Comparison of ENCODE assay signal across 9 mouse cellular contexts in genomic region chr7:128372331-128372730, GRCm38 (mm10). TPM values are rescaled to one million over a fixed set of nuclear protein-coding genes. Genes with fewer than 3 reads are reported as not detected.
DNase-seq lines count a peak whose midpoint lies in the region; TF ChIP-seq lines count a peak whose summit lies in the region.
"Had no signal": no experiment of that assay in that cellular context is flagged by ENCODE, and none has a peak within 500 bp of the region (broad histone marks: within the 10 kb centered on the region; RNA-seq: fewer than 3 reads in every experiment).

No protein-coding gene starts in this region.

- TF ChIP-seq POLR2A in testis, adult 2 months (IDR thresholded peaks at IDR 0.05; ENCODE audit: control insufficient read depth, low read depth, low read length): no peak

- peak; percentile 70 for TF ChIP-seq CTCF in gastrocnemius, adult 2 months (IDR thresholded peaks at IDR 0.05)
- peak; percentile 41; the same call in 1 of the 2 replicates for TF ChIP-seq CTCF in testis, adult 2 months (IDR thresholded peaks at IDR 0.05; ENCODE audit: control insufficient read depth, insufficient read depth, insufficient replicate concordance, low read depth, low read length)

- no peak overlapping the region for H3K27ac ChIP-seq in gastrocnemius, adult 2 months
- H3K27ac ChIP-seq in testis, adult 2 months (ENCODE audit: control insufficient read depth, insufficient read depth, low read depth, low read length): no peak overlapping the region

- DNase-seq in gastrocnemius, adult 2 months: no peak
- no peak for DNase-seq in gastrocnemius, postnatal 10 days
- no peak for DNase-seq in testis, postnatal 14 days (ENCODE audit: low spot score)
- peak; percentile 50 to 52 for DNase-seq in kidney, postnatal 4 days
- peak; percentile 84 for DNase-seq in thymus, postnatal 4 days
- DNase-seq in urinary bladder, adult 18-20 months (ENCODE audit: low spot score in 2 of 2): no peak
- DNase-seq in layer of hippocampus, adult 9-10 months (ENCODE audit: low spot score): no peak
- DNase-seq: right cerebral cortex, postnatal 14 days had no signal

- H3K27me3 ChIP-seq in testis, adult 2 months (ENCODE audit: control insufficient read depth, insufficient read depth, low read length): no peaks in the 10 kb centered on the region

- intact Hi-C loops in gastrocnemius, adult 2 months (cut with DNase I): no loop called here

- no peaks in the 10 kb centered on the region for H3K4me1 ChIP-seq in testis, adult 2 months (ENCODE audit: control insufficient read depth, insufficient read depth, low read length)

- no peak overlapping the region for H3K4me3 ChIP-seq in gastrocnemius, adult 2 months
- H3K4me3 ChIP-seq in testis, adult 2 months (ENCODE audit: control insufficient read depth, low read depth, low read length): no peak overlapping the region

- no peaks in the 10 kb centered on the region for H3K36me3 ChIP-seq in testis, adult 2 months (ENCODE audit: control insufficient read depth, insufficient read depth, low read length)

RNA-seq across cellular contexts. Expression of gene Rgs10, which starts 46.2 kb away (rescaled TPM):
- 1 to 10 TPM; 2.0 to 4.8 TPM for total RNA-seq in gastrocnemius, adult 2 months (2021)
- total RNA-seq in gastrocnemius, postnatal 10 days (2021): 10 to 100 TPM in 1 of 2 experiments, 1 to 10 TPM in 1; 9.8 to 10.3 TPM
- 46.7 and 50.4 TPM in 2 replicates for polyA plus RNA-seq in testis, adult 2 months (2012; rRNA removed)

Comparison
In these comparisons a context has a peak if more than half of its experiments do, and no peak if none do; other contexts are left out.
1. DNase-seq: peak in kidney, postnatal 4 days (2 of 2) and thymus, postnatal 4 days (single experiment); none in gastrocnemius, adult 2 months (single experiment), gastrocnemius, postnatal 10 days (single experiment), testis, postnatal 14 days (single experiment), urinary bladder, adult 18-20 months (0 of 2) and layer of hippocampus, adult 9-10 months (single experiment).